Mouse (Mus musculus): ENCODE measurements around the gene Clcn3.

Clcn3 gene

DNA sequence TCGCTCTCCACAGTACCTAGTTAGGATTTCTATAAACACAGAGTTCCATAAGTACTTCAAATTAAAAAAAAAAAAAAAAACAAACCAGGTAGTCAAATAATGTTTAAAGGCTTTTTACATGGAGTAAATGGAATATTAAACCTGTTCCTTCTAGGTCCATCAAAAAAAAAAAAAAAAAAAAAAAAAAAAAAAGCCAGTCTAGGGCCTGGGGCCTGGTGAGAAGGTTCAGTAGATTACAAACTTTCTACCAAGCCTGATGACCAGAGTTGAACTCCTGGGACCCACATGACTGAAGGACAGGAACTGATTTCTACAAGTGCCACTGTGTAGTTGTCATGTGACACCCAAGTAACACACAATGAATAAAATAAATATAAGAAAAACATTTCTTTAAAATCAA lies 31.3 kb downstream of the Clcn3 start:
- no peak for DNase-seq

DNA sequence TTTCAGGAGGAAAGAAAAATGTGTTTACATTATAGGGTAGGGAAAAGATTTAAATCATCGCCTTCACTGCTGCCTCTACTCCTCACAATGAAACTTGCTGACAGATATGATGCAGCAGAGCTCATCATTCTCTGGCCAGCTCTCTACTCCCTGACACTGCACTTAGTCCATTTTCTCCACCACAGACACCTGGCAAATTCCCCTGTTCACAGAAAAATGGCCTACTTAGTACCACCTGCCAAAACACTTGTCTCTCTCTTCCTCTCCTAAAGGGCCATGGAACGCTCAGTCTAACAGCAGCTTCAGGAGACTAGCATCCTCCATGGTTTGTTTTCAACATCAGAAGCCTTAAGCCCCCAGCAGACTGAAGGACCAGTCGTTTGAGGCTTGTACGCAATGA lies 31.8 kb downstream of the Clcn3 start:
- DNase-seq, result no peak

DNA sequence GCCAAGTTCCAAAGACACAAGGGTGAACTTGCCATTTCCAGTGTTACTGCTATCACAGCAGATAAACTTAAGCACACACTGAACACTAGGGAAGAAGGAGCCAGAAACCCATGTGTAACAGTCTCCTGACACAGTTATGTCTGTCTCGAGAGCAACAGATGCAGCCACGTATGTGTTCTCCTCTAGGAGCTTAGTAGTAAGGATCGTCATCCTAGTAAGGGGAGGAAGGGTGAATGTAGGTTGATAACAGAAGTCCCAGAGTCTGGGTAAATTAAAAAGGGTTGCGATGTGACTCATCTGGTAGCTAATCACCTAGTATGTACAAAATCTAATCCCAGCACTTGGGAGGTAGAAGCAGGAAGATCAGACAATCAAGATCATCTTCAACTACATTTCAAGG lies 33.2 kb downstream of the Clcn3 start:
- DNase-seq, result no peak

DNA sequence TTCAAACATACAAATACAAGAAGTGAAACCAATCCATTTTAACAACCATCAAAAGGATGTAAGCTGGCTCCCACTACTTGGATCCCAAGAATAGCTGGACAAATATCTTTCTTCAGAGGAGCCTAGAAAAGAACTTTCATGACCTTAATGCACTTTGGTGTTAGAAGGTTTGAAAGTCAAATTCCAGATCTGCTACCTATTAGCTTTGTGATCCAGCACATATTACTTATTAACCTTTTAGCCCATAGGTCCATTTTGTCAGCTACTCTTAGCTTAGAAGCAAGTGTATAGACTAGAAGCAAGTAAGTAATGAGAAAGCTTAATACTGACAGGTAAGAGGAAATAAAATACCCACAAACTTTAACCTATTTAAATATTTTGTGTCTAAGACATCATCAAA lies 35.6 kb downstream of the Clcn3 start:
- no peak for DNase-seq

DNA sequence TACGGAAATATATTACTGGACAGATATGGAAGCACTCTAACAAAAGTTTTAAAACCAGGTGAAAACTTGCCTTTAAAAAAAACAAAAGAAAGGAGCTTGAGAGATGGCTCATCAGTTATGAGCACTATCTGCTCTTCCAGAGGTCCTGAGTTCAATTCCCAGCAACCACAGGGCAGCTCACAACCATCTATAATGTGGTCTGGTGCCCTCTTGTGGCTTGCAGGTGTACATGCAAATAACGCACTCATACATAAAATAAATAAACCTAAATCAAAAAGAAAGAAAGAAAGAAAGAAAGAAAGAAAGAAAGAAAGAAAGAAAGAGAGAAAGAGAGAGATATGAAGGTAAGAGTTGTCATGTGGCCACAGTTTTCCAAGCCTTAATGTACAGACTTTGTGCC lies 40.2 kb downstream of the Clcn3 start:
- DNase-seq, result no peak

DNA sequence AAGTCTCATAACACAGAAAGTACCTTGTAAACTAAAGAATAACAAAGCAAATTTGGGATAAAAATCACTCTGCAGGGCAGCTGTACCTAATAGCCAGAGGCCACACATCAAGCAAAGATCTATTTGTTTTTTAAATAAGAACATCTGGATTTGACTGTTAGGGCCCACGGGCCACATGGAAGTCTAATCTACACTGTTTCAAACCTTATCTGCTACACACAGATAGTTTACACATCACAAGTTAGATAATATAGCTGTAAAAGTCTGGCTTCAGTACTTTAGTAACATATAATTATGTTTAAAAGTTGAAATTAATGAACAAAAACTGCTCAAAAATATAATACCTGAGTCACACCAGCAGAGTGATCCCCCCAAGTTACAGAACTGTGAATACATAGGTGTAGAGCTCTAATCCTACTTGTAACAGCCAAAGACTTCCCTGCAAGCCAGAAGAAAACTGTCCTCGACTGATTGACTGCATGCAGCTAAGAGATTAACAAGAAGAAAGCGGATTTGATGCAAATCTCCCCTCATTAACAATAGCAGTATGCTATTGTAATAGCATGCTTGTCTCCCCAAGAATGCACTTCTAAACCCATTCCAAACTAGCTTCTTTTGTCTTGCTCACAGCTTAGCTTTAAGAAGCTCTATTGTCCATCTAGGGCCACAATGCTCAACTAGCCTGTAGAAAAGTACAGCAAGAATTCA lies 44.2 kb downstream of the Clcn3 start:
- DNase-seq, result no peak

DNA sequence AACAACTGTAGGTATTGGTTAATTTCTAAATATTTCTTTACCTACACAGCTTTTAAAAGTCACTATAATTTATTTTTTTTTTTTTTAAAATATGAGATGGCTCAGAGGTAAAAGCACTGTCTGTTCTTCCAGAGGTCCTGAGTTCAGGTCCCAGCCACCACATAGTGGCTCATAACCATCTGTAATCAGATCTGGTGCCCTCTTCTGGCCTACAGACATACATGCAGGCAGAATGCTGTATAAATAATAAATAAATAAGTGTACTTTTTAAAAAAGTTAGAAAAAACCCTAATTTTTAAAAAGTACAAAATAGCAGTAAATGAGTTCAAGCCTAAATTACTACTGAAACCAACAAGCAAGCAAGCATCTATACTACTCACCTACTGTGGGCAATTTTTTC lies 49.5 kb downstream of the Clcn3 start:
- no peak for DNase-seq

DNA sequence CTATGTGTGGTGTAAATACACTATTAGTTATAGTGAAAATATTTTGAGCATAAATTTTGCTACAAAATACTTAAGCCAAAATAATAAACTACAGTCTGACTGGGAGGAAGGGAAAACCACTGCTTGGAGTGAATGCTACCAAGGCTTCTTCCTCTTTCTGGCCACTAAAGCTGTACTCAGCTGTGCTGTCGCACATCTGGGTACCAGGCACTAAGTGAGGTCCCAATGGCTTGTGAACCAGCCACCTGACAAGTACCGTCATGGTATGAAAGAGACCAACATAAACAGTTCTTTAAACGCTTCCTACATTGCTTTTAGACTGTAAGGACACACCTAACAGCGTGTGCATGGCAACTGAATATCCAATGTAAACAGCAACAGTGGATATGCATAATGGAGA lies 62.9 kb downstream of the Clcn3 start:
- no peak for DNase-seq

DNA sequence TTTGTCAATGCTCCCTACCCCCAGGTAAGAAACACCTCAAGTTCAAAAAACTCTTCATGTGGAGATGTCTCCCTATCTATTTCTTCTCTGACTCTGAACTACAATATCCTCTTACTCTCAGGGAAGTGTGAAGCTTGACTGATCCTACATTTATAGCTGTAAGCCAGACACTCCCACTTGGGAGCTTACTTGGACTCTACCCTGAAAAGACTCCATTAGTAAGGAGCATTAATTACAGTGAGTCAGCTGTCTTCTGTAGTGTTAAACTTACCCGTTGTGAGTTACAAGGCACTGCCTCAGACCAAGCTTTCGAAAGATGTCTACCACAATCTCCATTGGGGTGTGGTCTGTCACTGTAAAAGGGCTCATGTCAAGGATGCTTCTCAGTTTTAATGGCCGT lies 64.0 kb downstream of the Clcn3 start:
- no peak for DNase-seq

DNA sequence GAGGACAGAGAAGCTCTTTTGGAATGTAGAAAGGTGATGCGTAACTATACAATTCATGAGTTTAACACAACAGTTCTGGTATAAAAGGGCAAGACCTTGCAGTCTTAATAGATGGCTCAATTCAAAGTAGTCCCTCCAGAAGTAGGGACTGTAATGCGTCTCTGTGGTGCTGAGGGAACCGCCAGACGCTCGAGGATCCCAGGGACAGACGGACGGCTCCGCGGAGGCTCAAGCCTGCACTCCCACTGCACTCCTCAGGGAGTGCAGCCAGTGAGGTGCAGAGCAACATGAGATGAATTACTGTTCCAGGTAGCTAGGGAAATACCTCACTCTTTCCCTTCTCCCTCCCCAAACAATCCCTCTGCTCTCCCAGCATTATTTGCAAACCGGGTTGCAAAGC lies 70.5 kb downstream of the Clcn3 start:
- DNase-seq, result no peak

DNA sequence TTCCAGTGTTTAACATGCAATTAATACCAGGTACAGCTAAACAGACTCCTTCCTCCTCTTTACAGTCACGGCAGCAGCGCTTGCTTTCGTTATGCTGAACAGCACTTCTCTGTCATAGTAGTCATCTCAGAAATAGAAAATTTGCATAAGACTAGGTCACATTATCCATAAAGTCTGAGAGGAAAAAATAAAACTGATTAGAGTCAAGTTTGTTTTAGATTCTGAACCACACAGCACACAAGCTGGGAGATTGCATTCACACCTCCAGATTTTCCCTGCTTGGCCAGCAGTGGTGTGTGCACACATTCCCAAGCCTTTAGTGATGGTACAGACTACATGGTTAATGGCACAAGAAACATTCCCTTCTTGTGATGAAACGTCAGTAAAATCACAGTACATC lies 71.0 kb downstream of the Clcn3 start:
- DNase-seq, result no peak

DNA sequence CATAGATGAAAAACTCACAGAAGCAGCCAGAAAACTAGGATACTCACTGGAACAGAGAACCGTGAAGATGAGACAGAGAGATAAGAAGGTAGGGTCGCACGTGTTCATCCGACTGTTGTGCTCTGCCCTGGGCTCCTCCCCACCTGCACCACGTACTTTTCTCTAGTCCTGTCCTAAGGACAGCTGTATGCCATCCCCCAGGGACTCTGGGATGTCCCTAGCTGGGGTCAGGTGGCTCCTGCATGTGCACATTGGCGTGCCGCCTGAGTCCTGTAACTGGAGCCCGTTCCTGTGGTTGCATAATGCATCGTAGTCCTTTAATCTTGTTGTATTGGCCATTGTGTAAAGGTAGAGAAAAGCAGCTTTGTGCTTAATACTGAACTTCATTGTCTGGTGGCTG lies 83.0 kb downstream of the Clcn3 start:
- no peak for DNase-seq

DNA sequence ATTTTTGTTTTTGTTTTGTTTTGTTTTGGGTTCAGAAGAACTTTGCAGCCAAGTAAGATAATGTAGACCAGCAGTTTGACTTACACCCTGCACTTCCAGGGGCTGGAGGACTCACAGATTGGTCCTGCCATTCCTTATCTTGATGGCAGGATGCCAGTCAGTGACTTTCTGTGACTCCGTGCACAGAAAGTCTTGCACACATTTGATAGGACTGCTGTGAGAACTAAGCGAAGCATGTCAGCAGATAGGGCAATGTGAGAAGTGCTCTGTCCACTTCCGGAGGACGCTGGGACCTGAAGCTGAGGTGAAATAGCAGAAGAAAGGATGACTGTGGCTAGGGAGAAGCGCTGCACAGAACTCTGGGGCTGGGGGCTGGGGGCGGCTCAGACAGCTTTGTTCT lies 87.2 kb downstream of the Clcn3 start:
- DNase-seq, result no peak

DNA sequence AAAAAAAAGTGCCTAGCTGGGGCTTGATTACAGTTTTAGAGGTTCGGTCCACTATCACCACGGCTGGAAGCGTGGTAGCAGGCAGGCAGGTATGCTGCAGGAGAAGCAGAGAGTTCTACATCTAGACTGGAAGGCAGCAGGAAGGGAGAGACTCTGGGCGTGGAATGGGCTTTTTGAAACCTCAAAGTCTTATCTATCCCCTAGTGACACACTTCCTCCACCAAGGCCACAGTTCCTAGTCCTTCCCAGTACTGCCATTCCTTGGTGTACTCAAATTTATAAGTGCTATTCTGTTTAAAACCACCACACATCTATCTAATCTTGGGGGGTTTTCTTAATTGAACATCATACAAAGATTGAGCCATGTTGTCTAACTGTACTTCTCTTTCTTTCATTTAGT lies 91.3 kb downstream of the Clcn3 start:
- DNase-seq, result no peak

DNA sequence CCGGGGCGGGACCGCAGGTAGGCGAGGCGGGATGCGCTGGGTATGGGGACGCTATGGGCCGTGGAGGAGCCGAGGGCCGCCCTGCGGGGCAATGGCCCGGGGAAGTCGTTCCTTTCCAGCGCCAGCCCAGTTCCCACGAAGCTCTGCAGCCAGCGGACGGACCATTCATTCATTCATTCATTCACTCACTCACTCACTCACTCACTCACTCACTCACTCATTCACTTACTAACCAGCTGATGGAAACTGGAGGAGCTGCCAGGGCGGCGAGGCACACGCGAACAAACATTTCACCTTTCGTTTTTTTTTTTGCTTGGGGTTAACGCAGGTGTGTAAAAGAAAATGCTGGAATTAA lies 92.6 kb downstream of the Clcn3 start:
- DNase-seq, result no peak

DNA sequence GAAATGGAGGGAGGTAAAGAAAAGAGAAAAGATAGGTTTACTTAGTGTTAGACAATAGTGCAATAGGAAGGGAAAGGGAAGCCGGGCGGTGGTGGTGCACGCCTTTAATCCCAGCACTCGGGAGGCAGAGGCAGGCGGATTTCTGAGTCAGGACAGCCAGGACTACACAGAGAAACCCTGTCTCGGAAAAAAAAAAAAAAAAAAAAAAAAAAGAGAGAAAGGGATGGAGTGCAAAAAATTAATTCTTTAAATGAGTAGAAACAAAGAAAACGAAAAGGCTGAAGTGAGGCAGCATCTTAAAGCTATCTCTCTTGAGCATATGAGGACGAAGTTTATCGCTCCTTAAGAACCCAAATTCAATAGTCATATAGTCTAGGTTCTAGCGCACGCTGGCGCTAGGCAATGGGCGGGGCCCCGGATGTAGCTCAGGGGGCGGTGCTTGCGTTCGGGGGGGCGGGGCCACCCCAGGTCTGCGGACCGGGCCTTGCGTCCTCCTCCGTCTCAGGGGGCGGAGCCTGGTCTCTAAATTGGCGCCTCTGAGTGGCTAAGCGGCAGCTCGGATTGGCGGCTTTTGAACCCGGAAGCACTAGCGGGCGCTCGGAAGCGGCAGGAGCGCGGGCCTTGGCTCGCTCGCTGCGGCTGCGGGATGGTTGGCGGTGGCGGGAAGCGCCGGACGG lies 93.1 kb downstream of the Clcn3 start, which contains the start of gene Hpf1:
Gene Hpf1 (plus strand): TSS at position 576 of the 677 bp plus-strand sequence.
- DNase-seq, result peak; percentile 93

DNA sequence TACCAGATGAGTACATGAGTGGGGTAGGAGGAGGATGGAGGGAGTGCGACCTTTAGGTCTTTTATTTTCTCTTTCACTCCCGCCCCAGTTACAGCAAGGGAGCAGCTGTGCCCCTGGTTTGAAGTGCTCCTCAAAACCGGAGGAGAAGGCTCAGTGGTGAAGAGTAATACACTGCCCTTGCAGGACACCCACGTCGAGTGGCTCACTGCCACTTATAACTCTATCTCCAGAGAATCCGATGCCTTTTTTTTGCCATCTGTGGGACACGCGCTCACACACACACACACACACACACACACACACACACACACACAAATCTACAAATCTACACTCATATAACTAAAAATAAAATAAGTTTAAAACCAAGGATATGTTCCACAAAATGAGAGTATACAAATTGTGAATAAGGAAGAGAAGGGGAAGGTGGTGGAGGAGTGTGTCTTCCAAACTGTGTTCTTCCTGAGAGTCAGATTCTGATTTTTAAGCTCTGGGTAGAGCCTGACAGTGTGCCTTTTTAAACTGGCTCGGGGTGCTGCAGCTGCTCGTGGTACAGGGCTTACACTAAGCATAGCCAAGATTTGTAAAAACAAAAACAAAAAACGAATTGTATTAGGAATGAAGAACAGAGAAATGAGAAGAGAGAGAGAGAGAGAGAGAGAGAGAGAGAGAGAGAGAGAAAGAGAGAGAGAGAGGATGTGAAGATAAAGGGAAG lies 93.8 kb downstream of the Clcn3 start:
- DNase-seq, result no peak

DNA sequence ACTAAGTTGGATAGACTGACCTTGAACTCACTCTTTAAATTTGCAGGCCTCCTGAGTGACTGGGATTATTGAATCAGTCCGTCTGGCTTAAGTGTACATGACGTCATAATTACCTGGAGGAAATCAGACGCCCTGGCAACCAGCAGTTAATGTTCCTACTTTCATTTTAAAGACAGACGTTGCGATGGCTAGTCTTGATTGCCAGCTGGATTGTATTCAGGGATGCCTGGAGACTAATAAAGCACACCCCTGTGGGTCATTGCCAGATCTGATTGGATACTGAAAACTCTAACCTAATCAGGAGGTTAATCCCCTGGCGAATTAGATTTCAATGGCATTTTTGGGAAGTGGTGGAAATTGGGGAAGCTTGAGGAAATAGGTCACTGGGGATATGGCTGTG lies 96.4 kb downstream of the Clcn3 start:
- DNase-seq, result no peak

DNA sequence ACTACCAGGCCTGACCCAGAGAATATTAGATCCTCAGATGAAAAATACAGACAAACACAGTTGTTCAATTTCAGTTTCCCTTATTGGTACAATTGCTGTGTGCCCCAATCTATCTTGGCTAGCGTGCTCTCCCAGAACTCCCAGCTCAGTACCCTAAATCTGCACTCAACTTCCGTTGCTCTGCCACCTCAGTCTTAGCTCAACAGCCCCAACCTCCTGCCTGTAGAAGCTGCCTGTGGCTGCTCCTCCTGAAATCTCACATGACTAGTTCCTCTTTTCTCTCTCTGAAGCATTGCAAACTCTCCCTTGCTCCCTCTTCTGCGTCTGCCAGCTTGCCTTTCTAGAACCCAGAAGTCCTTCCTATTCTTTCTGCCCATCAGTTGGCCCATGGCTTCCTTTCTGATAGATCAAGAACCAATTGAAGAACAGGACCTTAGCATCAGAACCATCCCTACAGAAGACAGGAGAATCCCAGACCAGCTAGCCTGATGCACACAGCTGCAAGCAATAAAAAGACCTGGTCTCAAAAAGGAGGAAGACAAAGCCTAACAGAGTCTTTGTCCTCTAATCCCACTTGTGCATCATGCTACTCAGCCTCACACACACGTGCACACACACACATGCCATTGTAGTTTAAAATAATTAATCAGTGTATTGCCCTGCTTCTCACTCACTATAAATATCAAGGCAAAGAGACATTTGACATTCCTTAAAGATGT lies 99.5 kb downstream of the Clcn3 start:
- no peak for DNase-seq

DNA sequence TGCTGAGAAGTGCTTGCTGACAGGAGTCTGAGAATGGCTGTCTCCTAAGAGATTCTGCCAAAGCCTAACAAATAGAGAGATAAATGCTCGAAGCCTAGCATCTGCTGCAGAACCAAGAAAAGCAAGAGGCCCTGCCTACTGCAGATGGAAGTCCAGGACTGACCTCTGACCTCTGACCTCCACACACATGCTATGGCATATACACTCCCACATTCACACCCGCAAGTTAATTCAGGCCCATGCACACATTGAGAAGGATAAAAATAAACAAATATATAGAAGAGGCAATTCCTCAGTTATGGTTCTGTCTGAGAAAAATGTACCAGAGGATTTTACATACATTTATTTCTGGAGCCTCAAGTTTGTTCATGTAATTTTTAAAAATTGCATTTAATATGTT lies 104.5 kb downstream of the Clcn3 start:
- DNase-seq, result no peak

DNA sequence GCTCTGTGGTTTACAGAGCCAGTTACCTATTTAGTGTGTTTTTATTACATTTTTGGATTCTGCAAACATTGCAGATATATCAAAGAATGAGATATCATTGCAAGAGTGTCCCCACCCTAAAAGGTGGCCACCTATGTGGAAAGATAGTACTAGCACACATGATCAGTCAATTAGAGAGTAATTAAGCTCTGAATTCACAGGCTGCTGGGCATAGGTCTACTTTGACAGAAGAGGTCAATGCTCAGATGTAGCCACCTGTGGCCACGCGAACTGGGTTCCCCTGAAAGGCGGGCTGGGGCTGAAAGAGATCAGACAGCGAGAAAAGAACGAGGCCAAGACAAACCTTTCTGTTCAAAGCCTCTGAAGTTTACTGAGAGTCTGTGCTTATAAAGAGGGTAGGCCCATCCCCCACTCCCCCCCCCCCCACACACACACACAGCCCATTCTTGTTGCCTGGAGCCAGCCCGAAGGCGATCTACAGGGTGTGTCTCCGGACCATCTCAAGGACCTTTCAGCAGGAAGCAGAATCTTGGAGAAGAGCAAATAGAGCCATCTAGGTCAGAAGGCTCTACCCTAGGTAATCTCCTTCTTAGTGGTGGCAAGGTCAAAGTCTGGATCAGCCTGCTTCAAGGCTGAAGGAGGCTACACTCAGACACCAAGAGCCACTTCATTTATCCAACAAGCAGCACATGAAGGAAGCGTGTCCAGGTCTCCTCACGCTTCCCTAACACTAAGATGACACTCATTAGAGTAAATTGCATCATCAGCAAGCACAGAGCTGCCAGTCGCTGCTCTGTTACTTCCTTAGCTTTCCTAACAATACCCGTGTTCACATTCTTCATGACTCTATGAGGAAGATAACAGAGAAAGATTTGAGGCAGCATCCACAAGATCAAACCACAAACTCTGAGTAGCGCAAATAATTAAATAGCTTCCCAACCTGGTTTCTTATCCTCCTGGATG lies 112.6 kb downstream of the Clcn3 start:
- DNase-seq, result no peak

DNA sequence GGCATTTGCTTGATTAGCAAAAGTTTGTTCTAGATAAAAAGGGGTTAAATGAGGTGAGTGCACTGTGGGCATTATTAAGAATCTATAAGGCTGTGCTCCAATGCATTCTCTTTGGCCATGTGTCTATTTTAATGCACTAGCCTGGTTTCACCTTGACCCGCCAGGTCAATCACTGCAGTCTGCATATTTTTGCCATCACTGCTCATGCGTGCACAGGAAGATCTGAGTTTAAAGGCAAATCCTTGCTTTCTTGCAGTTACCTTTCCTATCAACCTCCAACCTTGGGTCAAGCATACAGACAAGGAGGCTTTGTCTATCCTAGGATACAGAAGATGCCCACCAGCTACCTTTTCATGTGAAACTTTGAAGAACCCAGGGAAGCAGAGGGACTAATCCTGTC lies 113.3 kb downstream of the Clcn3 start:
- no peak for DNase-seq
